Mouse (Mus musculus) T-helper 17 cell (primary cell): ENCODE measurements around the gene Dsn1.

Experiments used
- in situ Hi-C, 2 experiments: fragments of 300-600 bp; cut with MboI, MseI; formaldehyde crosslinking; loops; 1 replicate in 1 of 2; 2 replicates in 1 of 2; pipeline ENCODE4 v1.15.1; 2025; ENCODE audit warnings: high pct_unique_total_duplicates in 2 of 2

Gene Dsn1

GRCm38 (mm10) chr2:156968501-156968900 lies 38.5 kb downstream of the Dsn1 start:
- in situ Hi-C loops: loop anchor here in 1 of 2 experiments (10.0 kb wide), 1 partner anchor 784 kb away; the partner anchor contains the start of gene Rbm39

GRCm38 (mm10) chr2:156967388-156967787 lies 39.6 kb downstream of the Dsn1 start:
- in situ Hi-C loops: loop anchor here in 1 of 2 experiments (10.0 kb wide), 1 partner anchor 783 kb away; the partner anchor contains the start of gene Rbm39

DNA sequence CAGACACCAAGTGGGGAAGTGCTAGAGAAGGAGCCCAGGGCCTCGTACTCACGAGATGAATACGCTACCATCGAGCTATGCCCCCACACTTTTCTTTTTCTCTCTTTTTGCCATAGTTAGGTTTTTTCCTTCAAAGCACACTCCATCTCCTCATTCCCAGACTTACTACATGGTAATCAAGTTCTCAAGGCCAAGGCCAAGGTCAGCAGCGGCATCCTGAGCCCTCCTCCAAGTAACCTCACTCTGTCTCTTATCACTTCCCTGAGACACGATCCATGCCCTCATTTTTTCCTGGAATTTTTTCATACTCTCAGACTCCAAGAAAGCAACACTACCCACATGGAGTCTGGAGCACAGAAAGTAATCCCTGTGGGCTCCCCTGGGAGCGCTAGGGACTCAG lies 43.1 kb downstream of the Dsn1 start:
- in situ Hi-C loops: loop anchor here in 1 of 2 experiments (10.0 kb wide), 1 partner anchor 779 kb away; the partner anchor contains the start of gene Rbm39

GRCm38 (mm10) chr2:156958496-156959252 lies 48.3 kb downstream of the Dsn1 start:
- in situ Hi-C loops: no loop called here

DNA sequence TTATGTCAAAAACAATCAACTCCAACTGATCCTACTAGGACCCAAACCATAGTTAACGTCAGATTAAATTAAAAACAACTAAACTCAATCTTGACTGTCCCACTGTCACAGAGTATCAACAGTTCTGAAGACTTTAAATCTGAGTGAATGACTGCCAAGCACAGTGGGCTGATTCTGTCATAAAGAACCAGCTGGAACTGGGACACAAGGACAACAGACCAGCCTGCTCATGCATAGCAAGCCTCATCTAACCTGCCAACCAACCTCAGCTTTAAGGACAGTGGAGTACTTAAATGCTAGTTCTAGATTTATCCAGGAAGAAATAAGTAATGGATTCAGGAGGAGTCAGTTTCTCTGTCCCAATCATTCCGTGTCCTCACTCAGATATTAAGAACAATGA lies 49.9 kb downstream of the Dsn1 start:
- in situ Hi-C loops: no loop called here

DNA sequence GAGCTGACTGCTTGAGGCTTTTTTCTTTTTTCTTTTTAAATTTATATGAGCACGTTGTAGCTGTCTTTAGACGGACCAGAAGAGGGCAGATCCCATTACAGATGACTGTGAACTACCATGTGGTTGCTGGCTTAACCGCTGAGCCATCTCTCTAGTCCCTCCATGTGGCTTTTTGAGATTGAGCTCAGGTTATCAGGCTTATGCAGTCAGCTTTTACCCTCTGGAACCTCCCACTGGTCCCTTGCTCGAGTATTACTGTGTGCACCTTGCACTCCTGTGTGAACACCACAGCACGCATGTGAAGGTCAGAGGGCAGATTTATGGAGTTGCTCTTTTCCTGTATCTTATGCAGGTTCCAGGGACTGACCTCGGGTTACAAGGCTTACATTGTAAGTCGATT lies 50.6 kb downstream of the Dsn1 start:
- in situ Hi-C loops: no loop called here

- in situ Hi-C loops: no loop called here
Observed at GRCm38 (mm10) chr2:156954463-156954862, 52.5 kb downstream of the Dsn1 start.

- in situ Hi-C loops: no loop called here
Observed at GRCm38 (mm10) chr2:156951301-156952094, 55.5 kb downstream of the Dsn1 start.

- in situ Hi-C loops: no loop called here
Observed at GRCm38 (mm10) chr2:156950816-156951215, 56.1 kb downstream of the Dsn1 start.
